ENCODE assay signal across 29 mouse cellular contexts in the genomic region with DNA sequence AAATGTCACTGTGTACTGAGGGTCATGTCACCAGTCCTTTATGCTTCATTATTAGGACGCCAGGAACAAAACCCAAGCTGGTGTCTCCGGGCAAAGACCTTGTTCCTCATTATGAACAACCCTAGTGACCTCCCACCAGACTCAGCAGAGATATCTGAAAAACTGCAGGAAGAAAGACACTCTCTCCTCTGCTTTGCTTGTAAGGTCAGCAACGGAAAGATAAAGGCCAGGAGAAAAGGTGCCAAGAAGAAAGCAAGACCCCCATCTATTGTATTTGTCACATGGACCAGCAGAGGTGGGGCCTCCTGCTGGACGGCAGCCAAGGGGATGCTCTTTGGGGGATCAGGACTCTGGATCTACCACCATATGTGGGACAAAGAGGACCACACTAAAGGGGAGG.
"Had no signal": no experiment of that assay in that cellular context is flagged by ENCODE, and none has a peak within 500 bp of the region (broad histone marks: within the 10 kb centered on the region; RNA-seq: fewer than 3 reads in every experiment).

No protein-coding gene starts in this region.

- H3K4me2 ChIP-seq: limb, embryonic 12.5 days; limb, embryonic 13.5 days; limb, embryonic 15.5 days; liver, embryonic 11.5 days; liver, embryonic 12.5 days; liver, embryonic 13.5 days; liver, embryonic 15.5 days; lung, embryonic 14.5 days; lung, embryonic 15.5 days; midbrain, embryonic 12.5 days; midbrain, embryonic 13.5 days; midbrain, embryonic 15.5 days had no signal

- H3K27me3 ChIP-seq: limb, embryonic 12.5 days; limb, embryonic 13.5 days; limb, embryonic 15.5 days; liver, embryonic 12.5 days; liver, embryonic 13.5 days; liver, embryonic 15.5 days; lung, embryonic 15.5 days; megakaryocyte, embryonic 14.5 days; midbrain, embryonic 12.5 days; midbrain, embryonic 13.5 days; midbrain, embryonic 15.5 days had no signal

- DNase-seq: left cerebral cortex, postnatal 4 days; liver; liver, embryonic 13.5 days; liver, postnatal 0 days; lung, adult 18-20 months; lung, adult 2 months; lung, embryonic 14.5 days; lung, postnatal 10 days; lung, postnatal 14 days; lung, postnatal 36 days; lung, postnatal 4 days had no signal

- H3K36me3 ChIP-seq: limb, embryonic 10.5 days; limb, embryonic 12.5 days; limb, embryonic 13.5 days; limb, embryonic 15.5 days; liver, embryonic 12.5 days; liver, embryonic 13.5 days; liver, embryonic 15.5 days; lung, embryonic 15.5 days; midbrain, embryonic 10.5 days; midbrain, embryonic 12.5 days; midbrain, embryonic 13.5 days; midbrain, embryonic 15.5 days had no signal

- H3K27ac ChIP-seq: limb, embryonic 10.5 days; limb, embryonic 12.5 days; limb, embryonic 13.5 days; limb, embryonic 15.5 days; liver, embryonic 12.5 days; liver, embryonic 13.5 days; liver, embryonic 14.5 days; liver, embryonic 15.5 days; lung, embryonic 15.5 days; macrophage; midbrain, embryonic 10.5 days; midbrain, embryonic 12.5 days; midbrain, embryonic 13.5 days; midbrain, embryonic 15.5 days had no signal

- ATAC-seq: liver, embryonic 12.5 days; liver, postnatal 0 days; lung, postnatal 0 days; midbrain, embryonic 13.5 days; midbrain, embryonic 15.5 days; midbrain, embryonic 16.5 days had no signal

- H3K9ac ChIP-seq: limb, embryonic 12.5 days; limb, embryonic 13.5 days; limb, embryonic 15.5 days; liver, embryonic 12.5 days; liver, embryonic 13.5 days; liver, embryonic 14.5 days; liver, embryonic 15.5 days; liver, postnatal 0 days; lung, embryonic 14.5 days; lung, embryonic 15.5 days; midbrain, embryonic 12.5 days; midbrain, embryonic 13.5 days; midbrain, embryonic 15.5 days had no signal

- H3K4me3 ChIP-seq: limb, embryonic 10.5 days; limb, embryonic 12.5 days; limb, embryonic 13.5 days; limb, embryonic 15.5 days; liver, embryonic 12.5 days; liver, embryonic 13.5 days; liver, embryonic 15.5 days; lung, embryonic 15.5 days; megakaryocyte, embryonic 14.5 days; midbrain, embryonic 10.5 days; midbrain, embryonic 12.5 days; midbrain, embryonic 13.5 days; midbrain, embryonic 15.5 days; myocyte had no signal

- H3K4me1 ChIP-seq: limb, embryonic 10.5 days; liver, embryonic 12.5 days; liver, embryonic 13.5 days; liver, embryonic 15.5 days; megakaryocyte, embryonic 14.5 days; midbrain, embryonic 10.5 days had no signal

- H3K9me3 ChIP-seq: limb, embryonic 10.5 days; limb, embryonic 12.5 days; limb, embryonic 13.5 days; limb, embryonic 15.5 days; liver, embryonic 12.5 days; liver, embryonic 13.5 days; liver, embryonic 15.5 days; lung, embryonic 15.5 days; megakaryocyte, embryonic 14.5 days; midbrain, embryonic 10.5 days; midbrain, embryonic 12.5 days; midbrain, embryonic 13.5 days; midbrain, embryonic 15.5 days had no signal
